Mouse (Mus musculus): Measurements from ENCODE around the gene Gm13288. TPM values are rescaled to one million over a fixed set of nuclear protein-coding genes. Genes with fewer than 3 reads are reported as not detected.
A peak's percentile ranks its signal among the peaks of the same experiment; 100 is the strongest.
"Not testable (repeated sequence)": the region's sequence is repeated elsewhere in the genome, so short reads cannot be mapped to it uniquely, and the experiment has no call there.

Gene Gm13288
- polyA plus RNA-seq, 1 experiment from 2014 or later, result 0.07 TPM

DNA sequence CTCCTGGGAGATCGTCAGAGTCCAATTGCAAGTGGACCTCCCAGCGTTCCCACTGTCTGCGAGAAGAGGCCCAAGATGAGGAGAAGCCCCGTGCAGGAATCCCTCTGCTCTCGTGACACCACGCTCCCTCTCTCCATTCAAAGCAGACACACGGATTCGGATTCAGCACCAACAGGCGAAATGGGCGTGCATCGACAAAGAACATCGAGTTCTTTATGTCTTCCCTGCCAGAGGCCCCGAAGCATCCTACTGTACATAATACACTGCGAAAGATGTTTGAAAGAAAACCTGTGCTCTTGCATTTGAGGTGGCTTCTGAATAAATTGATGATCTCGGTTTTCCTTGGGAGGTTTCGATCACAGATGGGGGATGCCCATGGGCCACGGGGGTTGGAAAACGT is 25.0 kb upstream of the Gm13288 start:
- not testable (repeated sequence) for H3K27me3 ChIP-seq (ENCODE audit: poor library complexity, severe bottlenecking); H3K4me1 ChIP-seq; DNase-seq (ENCODE audit: extremely low spot score, low spot score); H3K4me3 ChIP-seq; H3K27ac ChIP-seq; H3K9me3 ChIP-seq; H3K36me3 ChIP-seq (replicated peaks)
- WGBS, result 43% methylated on average over 16 of the region's 18 CpGs

DNA sequence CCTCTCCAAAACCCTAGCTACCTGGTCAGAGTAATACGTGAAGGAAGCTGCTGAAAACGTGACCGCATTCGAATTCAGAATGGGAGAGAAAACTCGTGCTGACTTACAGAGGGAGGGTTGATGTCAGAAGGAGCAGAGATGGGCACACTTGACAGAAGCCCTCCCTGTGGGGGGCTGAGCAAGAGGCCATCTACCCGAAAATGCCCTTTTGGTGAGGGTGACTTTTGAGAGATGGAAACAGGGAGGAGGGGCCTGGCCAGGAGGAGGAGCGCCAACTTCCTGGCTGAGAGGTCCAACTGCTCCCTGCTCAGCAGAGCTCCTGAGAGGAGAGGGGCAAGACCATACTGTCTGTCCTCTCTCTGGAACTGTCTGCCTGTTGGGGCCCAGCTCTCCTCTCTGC is 23.5 kb upstream of the Gm13288 start, which contains the start of gene Ifnz:
Gene Ifnz (plus strand): TSS at position 301 of the 400 bp plus-strand sequence.
- WGBS, result 17% methylated on average over 5 of the region's 7 CpGs

DNA sequence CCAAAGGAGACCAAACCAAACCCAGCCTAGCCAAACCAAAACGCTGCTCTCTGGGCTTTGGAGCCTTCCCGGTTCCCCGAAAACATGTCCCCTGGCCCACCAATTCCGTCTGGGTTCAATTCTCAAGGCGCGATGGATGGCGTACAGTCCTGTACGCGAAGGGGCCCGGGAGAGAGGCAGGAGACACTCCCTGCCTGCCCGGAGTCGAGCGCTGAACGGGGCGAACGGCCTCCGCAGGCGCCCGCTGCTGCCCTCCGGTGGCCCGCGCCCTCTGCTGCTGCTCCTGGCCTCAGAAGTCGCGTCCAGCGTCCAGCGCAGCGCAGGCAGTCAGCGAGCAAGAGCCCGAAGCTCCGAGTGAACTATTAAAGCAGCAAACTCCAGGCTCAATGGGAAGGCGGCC is 23.0 kb upstream of the Gm13288 start:
- DNase-seq (ENCODE audit: extremely low spot score, low spot score); H3K27me3 ChIP-seq (ENCODE audit: poor library complexity, severe bottlenecking); H3K9me3 ChIP-seq; H3K27ac ChIP-seq; H3K4me1 ChIP-seq; H3K36me3 ChIP-seq (replicated peaks): not testable (repeated sequence)
- WGBS, result 0% methylated on average over 4 of the region's 31 CpGs
- H3K4me3 ChIP-seq, result peak overlapping the region; percentile 33; the same call in 1 of the 2 replicates

More for the DNA sequence above, 23.5 kb upstream of the Gm13288 start, which contains the start of gene Ifnz:
- not testable (repeated sequence) for H3K4me1 ChIP-seq; H3K27ac ChIP-seq; H3K36me3 ChIP-seq (replicated peaks); H3K9me3 ChIP-seq; DNase-seq (ENCODE audit: extremely low spot score, low spot score); H3K27me3 ChIP-seq (ENCODE audit: poor library complexity, severe bottlenecking)
- H3K4me3 ChIP-seq, result peak within 1 kb of the TSS; percentile 33; the same call in 1 of the 2 replicates

DNA sequence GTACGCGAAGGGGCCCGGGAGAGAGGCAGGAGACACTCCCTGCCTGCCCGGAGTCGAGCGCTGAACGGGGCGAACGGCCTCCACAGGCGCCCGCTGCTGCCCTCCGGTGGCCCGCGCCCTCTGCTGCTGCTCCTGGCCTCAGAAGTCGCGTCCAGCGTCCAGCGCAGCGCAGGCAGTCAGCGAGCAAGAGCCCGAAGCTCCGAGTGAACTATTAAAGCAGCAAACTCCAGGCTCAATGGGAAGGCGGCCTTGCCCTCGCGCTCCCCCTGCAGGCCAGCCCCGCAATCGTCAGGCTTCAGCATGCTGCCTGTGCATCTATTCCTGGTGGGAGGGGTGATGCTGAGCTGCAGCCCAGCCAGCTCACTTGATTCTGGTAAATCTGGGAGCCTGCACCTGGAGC is 19.9 kb upstream of the Gm13288 start, which contains the start of gene Gm13276:
Gene Gm13276 (plus strand): TSS at position 301 of the 400 bp plus-strand sequence.
- not testable (repeated sequence) for H3K27me3 ChIP-seq (ENCODE audit: poor library complexity, severe bottlenecking); H3K4me3 ChIP-seq; H3K36me3 ChIP-seq (replicated peaks); H3K9me3 ChIP-seq; H3K27ac ChIP-seq; H3K4me1 ChIP-seq; DNase-seq (ENCODE audit: extremely low spot score, low spot score)
- no CpG with 5 or more reads among the region's 27 CpGs for WGBS

DNA sequence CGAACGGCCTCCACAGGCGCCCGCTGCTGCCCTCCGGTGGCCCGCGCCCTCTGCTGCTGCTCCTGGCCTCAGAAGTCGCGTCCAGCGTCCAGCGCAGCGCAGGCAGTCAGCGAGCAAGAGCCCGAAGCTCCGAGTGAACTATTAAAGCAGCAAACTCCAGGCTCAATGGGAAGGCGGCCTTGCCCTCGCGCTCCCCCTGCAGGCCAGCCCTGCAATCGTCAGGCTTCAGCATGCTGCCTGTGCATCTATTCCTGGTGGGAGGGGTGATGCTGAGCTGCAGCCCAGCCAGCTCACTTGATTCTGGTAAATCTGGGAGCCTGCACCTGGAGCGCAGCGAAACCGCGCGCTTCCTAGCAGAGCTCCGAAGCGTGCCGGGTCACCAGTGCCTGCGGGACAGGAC is 16.9 kb upstream of the Gm13288 start, which contains the start of gene Gm13277:
Gene Gm13277 (plus strand): TSS at position 231 of the 400 bp plus-strand sequence.
- H3K27ac ChIP-seq; H3K4me3 ChIP-seq; H3K36me3 ChIP-seq (replicated peaks); H3K27me3 ChIP-seq (ENCODE audit: poor library complexity, severe bottlenecking); H3K9me3 ChIP-seq; H3K4me1 ChIP-seq; DNase-seq (ENCODE audit: extremely low spot score, low spot score): not testable (repeated sequence)
- 3% methylated on average over 4 of the region's 28 CpGs for WGBS

DNA sequence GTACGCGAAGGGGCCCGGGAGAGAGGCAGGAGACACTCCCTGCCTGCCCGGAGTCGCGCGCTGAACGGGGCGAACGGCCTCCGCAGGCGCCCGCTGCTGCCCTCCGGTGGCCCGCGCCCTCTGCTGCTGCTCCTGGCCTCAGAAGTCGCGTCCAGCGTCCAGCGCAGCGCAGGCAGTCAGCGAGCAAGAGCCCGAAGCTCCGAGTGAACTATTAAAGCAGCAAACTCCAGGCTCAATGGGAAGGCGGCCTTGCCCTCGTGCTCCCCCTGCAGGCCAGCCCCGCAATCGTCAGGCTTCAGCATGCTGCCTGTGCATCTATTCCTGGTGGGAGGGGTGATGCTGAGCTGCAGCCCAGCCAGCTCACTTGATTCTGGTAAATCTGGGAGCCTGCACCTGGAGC is 14.1 kb upstream of the Gm13288 start, which contains the start of gene Gm13278:
Gene Gm13278 (plus strand): TSS at position 301 of the 400 bp plus-strand sequence.
- not testable (repeated sequence) for DNase-seq (ENCODE audit: extremely low spot score, low spot score); H3K9me3 ChIP-seq; H3K27me3 ChIP-seq (ENCODE audit: poor library complexity, severe bottlenecking); H3K4me1 ChIP-seq; H3K36me3 ChIP-seq (replicated peaks); H3K4me3 ChIP-seq; H3K27ac ChIP-seq
- no CpG with 5 or more reads among the region's 28 CpGs for WGBS

DNA sequence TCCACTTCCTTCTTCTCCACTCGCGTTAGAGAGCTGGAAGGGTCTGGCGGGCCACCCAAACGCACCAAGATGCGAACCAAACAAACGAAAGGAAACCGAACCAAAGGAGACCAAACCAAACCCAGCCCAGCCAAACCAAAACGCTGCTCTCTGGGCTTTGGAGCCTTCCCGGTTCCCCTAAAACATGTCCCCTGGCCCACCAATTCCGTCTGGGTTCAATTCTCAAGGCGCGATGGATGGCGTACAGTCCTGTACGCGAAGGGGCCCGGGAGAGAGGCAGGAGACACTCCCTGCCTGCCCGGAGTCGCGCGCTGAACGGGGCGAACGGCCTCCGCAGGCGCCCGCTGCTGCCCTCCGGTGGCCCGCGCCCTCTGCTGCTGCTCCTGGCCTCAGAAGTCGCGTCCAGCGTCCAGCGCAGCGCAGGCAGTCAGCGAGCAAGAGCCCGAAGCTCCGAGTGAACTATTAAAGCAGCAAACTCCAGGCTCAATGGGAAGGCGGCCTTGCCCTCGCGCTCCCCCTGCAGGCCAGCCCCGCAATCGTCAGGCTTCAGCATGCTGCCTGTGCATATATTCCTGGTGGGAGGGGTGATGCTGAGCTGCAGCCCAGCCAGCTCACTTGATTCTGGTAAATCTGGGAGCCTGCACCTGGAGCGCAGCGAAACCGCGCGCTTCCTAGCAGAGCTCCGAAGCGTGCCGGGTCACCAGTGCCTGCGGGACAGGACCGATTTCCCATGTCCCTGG is 11.2 kb upstream of the Gm13288 start, which contains the start of gene Gm13275:
Gene Gm13275 (plus strand): TSS at position 552 of the 740 bp plus-strand sequence.
- 0% methylated on average over 17 of the region's 52 CpGs for WGBS
- H3K4me3 ChIP-seq; H3K4me1 ChIP-seq; H3K27ac ChIP-seq; DNase-seq (ENCODE audit: extremely low spot score, low spot score); H3K27me3 ChIP-seq (ENCODE audit: poor library complexity, severe bottlenecking); H3K9me3 ChIP-seq; H3K36me3 ChIP-seq (replicated peaks): not testable (repeated sequence)

DNA sequence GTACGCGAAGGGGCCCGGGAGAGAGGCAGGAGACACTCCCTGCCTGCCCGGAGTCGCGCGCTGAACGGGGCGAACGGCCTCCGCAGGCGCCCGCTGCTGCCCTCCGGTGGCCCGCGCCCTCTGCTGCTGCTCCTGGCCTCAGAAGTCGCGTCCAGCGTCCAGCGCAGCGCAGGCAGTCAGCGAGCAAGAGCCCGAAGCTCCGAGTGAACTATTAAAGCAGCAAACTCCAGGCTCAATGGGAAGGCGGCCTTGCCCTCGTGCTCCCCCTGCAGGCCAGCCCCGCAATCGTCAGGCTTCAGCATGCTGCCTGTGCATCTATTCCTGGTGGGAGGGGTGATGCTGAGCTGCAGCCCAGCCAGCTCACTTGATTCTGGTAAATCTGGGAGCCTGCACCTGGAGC is 8.2 kb upstream of the Gm13288 start, which contains the start of gene Gm13279:
Gene Gm13279 (plus strand): TSS at position 301 of the 400 bp plus-strand sequence.
- not testable (repeated sequence) for H3K36me3 ChIP-seq (replicated peaks); H3K4me3 ChIP-seq; H3K27ac ChIP-seq; DNase-seq (ENCODE audit: extremely low spot score, low spot score); H3K4me1 ChIP-seq; H3K27me3 ChIP-seq (ENCODE audit: poor library complexity, severe bottlenecking); H3K9me3 ChIP-seq
- no CpG with 5 or more reads among the region's 28 CpGs for WGBS

DNA sequence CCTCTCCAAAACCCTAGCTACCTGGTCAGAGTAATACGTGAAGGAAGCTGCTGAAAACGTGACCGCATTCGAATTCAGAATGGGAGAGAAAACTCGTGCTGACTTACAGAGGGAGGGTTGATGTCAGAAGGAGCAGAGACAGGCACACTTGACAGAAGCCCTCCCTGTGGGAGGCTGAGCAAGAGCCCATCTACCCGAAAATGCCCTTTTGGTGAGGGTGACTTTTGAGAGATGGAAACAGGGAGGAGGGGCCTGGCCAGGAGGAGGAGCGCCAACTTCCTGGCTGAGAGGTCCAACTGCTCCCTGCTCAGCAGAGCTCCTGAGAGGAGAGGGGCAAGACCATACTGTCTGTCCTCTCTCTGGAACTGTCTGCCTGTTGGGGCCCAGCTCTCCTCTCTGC is 6.0 kb upstream of the Gm13288 start, which contains the start of gene Gm13285:
Gene Gm13285 (plus strand): TSS at position 301 of the 400 bp plus-strand sequence.
- WGBS, result 14% methylated on average over 6 of the region's 7 CpGs

DNA sequence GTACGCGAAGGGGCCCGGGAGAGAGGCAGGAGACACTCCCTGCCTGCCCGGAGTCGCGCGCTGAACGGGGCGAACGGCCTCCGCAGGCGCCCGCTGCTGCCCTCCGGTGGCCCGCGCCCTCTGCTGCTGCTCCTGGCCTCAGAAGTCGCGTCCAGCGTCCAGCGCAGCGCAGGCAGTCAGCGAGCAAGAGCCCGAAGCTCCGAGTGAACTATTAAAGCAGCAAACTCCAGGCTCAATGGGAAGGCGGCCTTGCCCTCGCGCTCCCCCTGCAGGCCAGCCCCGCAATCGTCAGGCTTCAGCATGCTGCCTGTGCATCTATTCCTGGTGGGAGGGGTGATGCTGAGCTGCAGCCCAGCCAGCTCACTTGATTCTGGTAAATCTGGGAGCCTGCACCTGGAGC is 2.4 kb upstream of the Gm13288 start, which contains the start of gene Gm13287:
Gene Gm13287 (plus strand): TSS at position 301 of the 400 bp plus-strand sequence.
- no CpG with 5 or more reads among the region's 29 CpGs for whole genome bisulfite sequencing
- DNase-seq (ENCODE audit: extremely low spot score, low spot score); H3K36me3 ChIP-seq (replicated peaks); H3K4me1 ChIP-seq; H3K27ac ChIP-seq; H3K9me3 ChIP-seq; H3K4me3 ChIP-seq: not testable (repeated sequence)
- H3K27me3 ChIP-seq (ENCODE audit: poor library complexity, severe bottlenecking), result peaks cover 17% of the 10 kb centered on the region

More for the DNA sequence above, 6.0 kb upstream of the Gm13288 start, which contains the start of gene Gm13285:
- not testable (repeated sequence) for H3K4me1 ChIP-seq; H3K9me3 ChIP-seq; H3K36me3 ChIP-seq (replicated peaks); H3K4me3 ChIP-seq; DNase-seq (ENCODE audit: extremely low spot score, low spot score); H3K27ac ChIP-seq; H3K27me3 ChIP-seq (ENCODE audit: poor library complexity, severe bottlenecking)

DNA sequence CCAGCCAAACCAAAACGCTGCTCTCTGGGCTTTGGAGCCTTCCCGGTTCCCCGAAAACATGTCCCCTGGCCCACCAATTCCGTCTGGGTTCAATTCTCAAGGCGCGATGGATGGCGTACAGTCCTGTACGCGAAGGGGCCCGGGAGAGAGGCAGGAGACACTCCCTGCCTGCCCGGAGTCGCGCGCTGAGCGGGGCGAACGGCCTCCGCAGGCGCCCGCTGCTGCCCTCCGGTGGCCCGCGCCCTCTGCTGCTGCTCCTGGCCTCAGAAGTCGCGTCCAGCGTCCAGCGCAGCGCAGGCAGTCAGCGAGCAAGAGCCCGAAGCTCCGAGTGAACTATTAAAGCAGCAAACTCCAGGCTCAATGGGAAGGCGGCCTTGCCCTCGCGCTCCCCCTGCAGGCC is 430 bp downstream of the Gm13288 start:
- not testable (repeated sequence) for H3K9me3 ChIP-seq; H3K27ac ChIP-seq; DNase-seq (ENCODE audit: extremely low spot score, low spot score); H3K36me3 ChIP-seq (replicated peaks); H3K4me1 ChIP-seq
- 0% methylated on average over 15 of the region's 34 CpGs for WGBS
- Histone ChIP-seq H3K4me3 (peak overlapping the region; percentile 34; the same call in 1 of the 2 replicates), H3K27me3 (ENCODE audit: poor library complexity, severe bottlenecking) (peaks cover 18% of the 10 kb centered on the region)

DNA sequence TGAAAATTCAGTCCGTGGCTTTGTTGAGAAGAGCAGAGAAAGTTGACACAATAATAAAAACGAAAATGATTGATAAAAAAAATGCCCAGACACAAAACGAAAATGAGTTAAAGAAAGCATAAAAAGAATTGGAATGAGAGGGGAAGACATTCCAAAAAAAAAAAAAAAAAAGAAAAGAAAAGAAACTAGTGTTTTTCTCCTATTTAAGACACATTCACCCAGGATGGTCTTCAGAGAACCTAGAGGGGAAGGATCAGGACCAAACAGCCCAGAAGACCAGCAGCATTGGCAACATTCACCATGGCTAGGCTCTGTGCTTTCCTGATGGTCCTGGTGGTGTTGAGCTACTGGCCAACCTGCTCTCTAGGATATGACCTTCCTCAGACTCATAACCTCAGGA is 10.6 kb downstream of the Gm13288 start, which contains the start of gene Ifna7:
Gene Ifna7 (plus strand): TSS at position 301 of the 400 bp plus-strand sequence.
- H3K36me3 ChIP-seq (replicated peaks), result no peaks in the 10 kb centered on the region
- H3K27ac ChIP-seq, result no peak within 1 kb of the TSS
- WGBS, result 70% methylated on average over 3 of the region's 3 CpGs
- no peak for DNase-seq (ENCODE audit: extremely low spot score, low spot score)
- no peak within 1 kb of the TSS for H3K4me3 ChIP-seq
- H3K4me1 ChIP-seq, result no peaks in the 10 kb centered on the region
- H3K9me3 ChIP-seq, result no peaks in the 10 kb centered on the region
- no peaks in the 10 kb centered on the region for H3K27me3 ChIP-seq (ENCODE audit: poor library complexity, severe bottlenecking)

DNA sequence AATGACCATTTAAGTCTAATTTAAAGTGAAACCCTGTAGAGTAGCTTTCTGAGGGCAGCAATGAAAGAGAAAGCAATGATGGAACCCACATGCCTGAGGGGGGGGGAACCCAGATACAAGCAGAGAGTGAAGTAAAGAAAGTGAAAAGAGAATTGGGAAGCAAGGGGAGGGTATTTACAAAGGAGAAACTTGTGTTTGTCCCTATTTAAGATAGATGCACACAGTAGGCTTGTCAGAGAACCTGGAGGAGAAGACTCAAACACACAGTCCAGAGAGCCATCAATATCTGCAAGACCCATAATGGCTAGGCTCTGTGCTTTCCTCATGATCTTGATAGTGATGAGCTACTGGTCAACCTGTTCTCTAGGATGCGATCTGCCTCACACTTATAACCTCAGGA is 14.3 kb downstream of the Gm13288 start, which contains the start of gene Ifna11:
Gene Ifna11 (plus strand): TSS at position 301 of the 400 bp plus-strand sequence.
- no peak within 1 kb of the TSS for H3K4me3 ChIP-seq
- H3K27ac ChIP-seq, result no peak within 1 kb of the TSS
- no peaks in the 10 kb centered on the region for H3K36me3 ChIP-seq (replicated peaks)
- H3K4me1 ChIP-seq, result no peaks in the 10 kb centered on the region
- WGBS, result 85% methylated on average over 1 of the region's 1 CpGs
- H3K9me3 ChIP-seq, result no peaks in the 10 kb centered on the region
- H3K27me3 ChIP-seq (ENCODE audit: poor library complexity, severe bottlenecking), result no peaks in the 10 kb centered on the region
- DNase-seq (ENCODE audit: extremely low spot score, low spot score), result no peak
